Mouse (Mus musculus) MEL (cell line): ENCODE measurements around the gene Crcp. TPM values are rescaled to one million over a fixed set of nuclear protein-coding genes. Genes with fewer than 3 reads are reported as not detected.

Experiments used
- DNase-seq: peaks from one replicate; pipeline ENCODE4 v3.0.0; 2011; ENCODE audit warnings: low read depth, low spot score
- H3K27ac ChIP-seq: 2 replicates; pipeline ENCODE4 v1.5.1; 2012; ENCODE audit warnings: low read depth, mild to moderate bottlenecking, control low read depth, low read length, moderate library complexity; ENCODE audit not compliant: control insufficient read depth
- H3K27me3 ChIP-seq, 2 experiments: fragments of 150-350 bp in 1 of 2; sonication (generic) in 1 of 2; 2 replicates each; pipeline ENCODE4 v1.6.1; 2012; ENCODE audit warnings: low read length in 2 of 2, mild to moderate bottlenecking in 2 of 2, improper control_type of control experiment in 1 of 2, moderate library complexity in 1 of 2; ENCODE audit not compliant: insufficient read depth in 2 of 2, control insufficient read depth in 1 of 2
- H3K36me3 ChIP-seq, 2 experiments: 2 replicates each; pipeline ENCODE4 v1.6.1; 2012 to 2014; ENCODE audit warnings: low read length in 2 of 2, improper control_type of control experiment in 1 of 2, inconsistent platforms in 1 of 2, mild to moderate bottlenecking in 1 of 2; ENCODE audit not compliant: insufficient read depth in 2 of 2, control insufficient read depth in 1 of 2
- H3K4me1 ChIP-seq, 2 experiments: fragments of 150-350 bp in 1 of 2; sonication (generic) in 1 of 2; 2 replicates each; pipeline ENCODE4 v1.6.1; 2012; ENCODE audit warnings: low read length in 2 of 2, improper control_type of control experiment in 1 of 2, mild to moderate bottlenecking in 1 of 2; ENCODE audit not compliant: insufficient read depth in 2 of 2, control insufficient read depth in 1 of 2
- H3K4me3 ChIP-seq, 2 experiments: fragments of 150-350 bp in 1 of 2; sonication (generic) in 1 of 2; 2 replicates each; pipeline ENCODE4 v1.5.1; 2012; ENCODE audit warnings: low read depth in 2 of 2, low read length in 2 of 2, mild to moderate bottlenecking in 2 of 2, moderate library complexity in 2 of 2, control low read depth in 1 of 2, improper control_type of control experiment in 1 of 2; ENCODE audit not compliant: control insufficient read depth in 1 of 2, insufficient read depth in 1 of 2
- H3K79me2 ChIP-seq: 2 replicates; pipeline ENCODE4 v1.6.1; 2012; ENCODE audit warnings: mild to moderate bottlenecking, low read length, moderate library complexity; ENCODE audit not compliant: control insufficient read depth, poor library complexity, insufficient read depth
- H3K9ac ChIP-seq: 2 replicates; pipeline ENCODE4 v1.6.1; 2012; ENCODE audit warnings: low read depth, mild to moderate bottlenecking, control low read depth, low read length, moderate library complexity; ENCODE audit not compliant: control insufficient read depth, poor library complexity, severe bottlenecking
- H3K9me3 ChIP-seq: fragments of 150-350 bp; sonication (generic); replicated peaks from 2 replicates; pipeline ENCODE4 v1.6.1; 2012; ENCODE audit warnings: mild to moderate bottlenecking, low read length, improper control_type of control experiment, moderate library complexity; ENCODE audit not compliant: insufficient read depth
- BHLHE40 ChIP-seq: IDR thresholded peaks from 2 replicates; pipeline ENCODE4 v1.6.1; 2012; ENCODE audit warnings: low read depth, mild to moderate bottlenecking, inconsistent platforms, low read length, improper control_type of control experiment, borderline replicate concordance
- CHD1 ChIP-seq: IDR thresholded peaks from 2 replicates; pipeline ENCODE4 v1.6.1; 2012; ENCODE audit warnings: low read depth, mild to moderate bottlenecking, inconsistent platforms, low read length, improper control_type of control experiment
- CTCF ChIP-seq, 3 experiments: IDR thresholded peaks in 2 of 3; conservative IDR thresholded peaks in 1 of 3; 2 replicates each; pipeline ENCODE4 v1.5.1; 2011 to 2012; ENCODE audit warnings: low read length in 3 of 3, low read depth in 2 of 3, mild to moderate bottlenecking in 2 of 3, improper control_type of control experiment in 1 of 3, inconsistent platforms in 1 of 3, mixed read lengths in 1 of 3, moderate library complexity in 1 of 3; ENCODE audit not compliant: control insufficient read depth in 1 of 3, insufficient read depth in 1 of 3, poor library complexity in 1 of 3, severe bottlenecking in 1 of 3
- E2F4 ChIP-seq: IDR thresholded peaks from 2 replicates; pipeline ENCODE4 v1.6.1; 2011; ENCODE audit warnings: low read depth, low read length, improper control_type of control experiment, borderline replicate concordance
- ELF1 ChIP-seq: IDR thresholded peaks from 2 replicates; pipeline ENCODE4 v1.6.1; 2014; ENCODE audit warnings: low read depth, mild to moderate bottlenecking, inconsistent platforms, low read length, improper control_type of control experiment, moderate library complexity
- EP300 ChIP-seq, 2 experiments: IDR thresholded peaks; 2 replicates each; pipeline ENCODE4 v1.6.1; 2011; ENCODE audit warnings: improper control_type of control experiment in 2 of 2, low read length in 2 of 2, low read depth in 1 of 2, mild to moderate bottlenecking in 1 of 2
- MAZ ChIP-seq: IDR thresholded peaks from 2 replicates; pipeline ENCODE4 v1.6.1; 2012; ENCODE audit warnings: low read depth, mild to moderate bottlenecking, inconsistent platforms, low read length, improper control_type of control experiment
- MEF2A ChIP-seq: IDR thresholded peaks from 2 replicates; pipeline ENCODE4 v1.6.1; 2014; ENCODE audit warnings: low read depth, mild to moderate bottlenecking, inconsistent platforms, low read length, improper control_type of control experiment; ENCODE audit not compliant: poor library complexity, insufficient replicate concordance, severe bottlenecking; ENCODE audit errors: extremely low read depth
- MXI1 ChIP-seq: IDR thresholded peaks from 2 replicates; pipeline ENCODE4 v1.6.1; 2011; ENCODE audit warnings: mild to moderate bottlenecking, low read depth, low read length, improper control_type of control experiment
- MYC ChIP-seq: IDR thresholded peaks from 2 replicates; pipeline ENCODE4 v1.6.1; 2011; ENCODE audit warnings: low read depth, mild to moderate bottlenecking, low read length, improper control_type of control experiment, moderate library complexity
- NELFE ChIP-seq: IDR thresholded peaks from 2 replicates; pipeline ENCODE4 v1.6.1; 2011; ENCODE audit warnings: low read depth, low read length, improper control_type of control experiment
- NRF1 ChIP-seq: IDR thresholded peaks from 2 replicates; pipeline ENCODE4 v1.6.1; 2014; ENCODE audit warnings: low read depth, mild to moderate bottlenecking, inconsistent platforms, low read length, improper control_type of control experiment, moderate library complexity; ENCODE audit not compliant: poor library complexity, insufficient read depth, severe bottlenecking
- POLR2A ChIP-seq, 2 experiments: IDR thresholded peaks; 2 replicates each; pipeline ENCODE4 v1.6.1; 2011 to 2012; ENCODE audit warnings: low read length in 2 of 2, mild to moderate bottlenecking in 2 of 2, control low read depth in 1 of 2, improper control_type of control experiment in 1 of 2, low read depth in 1 of 2, moderate library complexity in 1 of 2; ENCODE audit not compliant: control insufficient read depth in 1 of 2, insufficient read depth in 1 of 2, poor library complexity in 1 of 2
- RCOR1 ChIP-seq: IDR thresholded peaks from 2 replicates; pipeline ENCODE4 v1.6.1; 2012; ENCODE audit warnings: low read depth, mild to moderate bottlenecking, inconsistent platforms, low read length, improper control_type of control experiment
- TAL1 ChIP-seq: IDR thresholded peaks from 2 replicates; pipeline ENCODE4 v1.6.1; 2012; ENCODE audit warnings: mild to moderate bottlenecking, inconsistent platforms, low read length, moderate library complexity, mixed read lengths
- TBP ChIP-seq: IDR thresholded peaks from 2 replicates; pipeline ENCODE4 v1.8.0; 2011; ENCODE audit warnings: low read depth, low read length, improper control_type of control experiment
- TCF12 ChIP-seq: IDR thresholded peaks from 2 replicates; pipeline ENCODE4 v1.6.1; 2014; ENCODE audit warnings: low read depth, mild to moderate bottlenecking, inconsistent platforms, low read length, improper control_type of control experiment, moderate library complexity
- ZC3H11A ChIP-seq: IDR thresholded peaks from 2 replicates; pipeline ENCODE4 v1.6.1; 2012; ENCODE audit warnings: low read depth, mild to moderate bottlenecking, inconsistent platforms, low read length, improper control_type of control experiment
- ZKSCAN1 ChIP-seq: IDR thresholded peaks from 2 replicates; pipeline ENCODE4 v1.6.1; 2012; ENCODE audit warnings: low read depth, mild to moderate bottlenecking, inconsistent platforms, low read length, improper control_type of control experiment, moderate library complexity
- polyA plus RNA-seq, 2 experiments: library from polyadenylated mRNA; stranded (reverse) in 1 of 2; unstranded in 1 of 2; fragments of >175 nt in 1 of 2; fragments of >200 nt in 1 of 2; gene quantifications; 2 replicates each; pipeline versions ENCODE4 v1.2.1 to v1.2.4; 2012; ENCODE audit warnings: low replicate concordance in 2 of 2, low read depth in 1 of 2; ENCODE audit not compliant: insufficient read length in 2 of 2, insufficient read depth in 1 of 2, missing spikeins in 1 of 2
- total RNA-seq: library from RNA; depleted of rRNA; stranded (reverse); fragments of 300-350 nt; gene quantifications from 2 replicates; pipeline ENCODE4 v1.2.3, GENCODE M21; 2012

Crcp gene
- total and polyA plus RNA-seq, 3 experiments = 56.2 to 69.6 TPM; not detected in 1

DNA sequence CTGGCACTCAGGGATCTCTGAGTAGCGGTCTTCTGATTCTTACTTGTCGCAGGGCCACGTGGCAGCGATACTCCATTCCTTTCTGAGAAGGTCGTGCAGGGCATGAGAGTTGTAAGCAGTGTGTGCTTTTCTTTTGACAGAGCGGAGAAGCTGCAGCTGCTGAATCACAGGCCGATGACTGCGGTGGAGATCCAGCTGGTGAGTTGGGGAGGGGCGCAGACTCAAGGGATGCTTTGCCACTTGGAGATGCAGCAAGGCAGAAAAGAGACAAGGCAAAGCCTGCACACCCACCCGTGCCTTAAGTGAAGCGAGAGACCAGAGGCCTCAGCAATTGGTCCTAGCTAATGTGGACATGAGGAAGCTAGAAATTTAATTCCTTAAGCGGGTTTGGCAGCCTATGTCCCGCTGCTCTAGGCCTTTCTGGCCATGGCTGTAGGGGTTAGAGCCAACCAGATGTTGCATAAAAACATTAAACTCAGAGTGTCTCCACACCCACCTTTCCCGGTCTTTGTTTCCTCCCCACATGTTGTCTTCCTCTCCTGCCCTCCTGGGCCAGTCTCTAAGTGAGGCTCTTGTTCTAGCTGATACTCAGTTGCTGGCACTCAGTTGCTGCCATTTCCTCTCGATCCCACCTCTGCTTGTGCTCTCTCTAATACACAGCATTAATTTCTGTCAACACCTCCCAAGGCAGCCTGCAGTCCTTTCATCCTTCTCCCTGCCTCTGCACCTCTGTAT lies 19.9 kb downstream of the Crcp start:
- peaks cover 0 to 21% of the 10 kb centered on the region in 2 experiments; a peak in 2 of 4 replicates for H3K36me3 ChIP-seq
- no peak for TF ChIP-seq TCF12
- no peak for TF ChIP-seq MXI1
- no peak for TF ChIP-seq POLR2A (IDR thresholded peaks at IDR 0.05; ENCODE audit: control insufficient read depth in 1 of 2, insufficient read depth in 1 of 2, low read depth in 1 of 2, low read length in 2 of 2, poor library complexity in 1 of 2)
- TF ChIP-seq ZKSCAN1 = no peak
- no peak for TF ChIP-seq TAL1
- no peak for TF ChIP-seq MYC

DNA sequence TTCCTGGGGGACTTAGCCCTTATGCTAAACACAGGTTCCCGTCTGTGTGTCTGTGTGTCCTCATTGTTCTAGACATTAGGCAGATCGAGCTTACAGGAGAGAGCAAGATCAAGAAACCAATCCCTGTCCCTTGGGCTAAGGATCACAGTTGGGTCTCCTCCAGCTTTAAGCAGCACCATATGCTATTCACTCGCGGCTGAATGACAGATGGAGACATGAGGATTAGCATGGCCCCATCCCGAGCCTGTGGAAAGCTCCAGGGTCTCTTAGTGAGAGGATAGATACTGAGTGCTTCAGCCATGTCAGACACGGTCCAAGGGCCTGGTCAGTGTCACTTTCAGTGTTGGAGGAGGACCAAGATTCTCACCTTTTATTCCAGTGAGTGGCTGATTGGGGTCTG lies 21.3 kb downstream of the Crcp start:
- TF ChIP-seq CHD1 (no peak), MAZ (no peak), ZC3H11A (no peak), TBP (no peak), BHLHE40 (no peak), E2F4 (no peak), NELFE (no peak), NRF1 (no peak), CTCF (IDR thresholded peaks at IDR 0.05 in 2 of 3, conservative IDR thresholded peaks at IDR 0.05 in 1 of 3; ENCODE audit: control insufficient read depth in 1 of 3, insufficient read depth in 1 of 3, low read depth in 2 of 3, low read length in 3 of 3, poor library complexity in 1 of 3, severe bottlenecking in 1 of 3) (no peak), TAL1 (no peak), RCOR1 (no peak), MEF2A (no peak), ELF1 (no peak), EP300 (IDR thresholded peaks at IDR 0.05; ENCODE audit: low read depth in 1 of 2, low read length in 2 of 2) (no peak)
- Histone ChIP-seq H3K4me3 (no peak overlapping the region), H3K9ac (no peak overlapping the region), H3K4me1 (no peaks in the 10 kb centered on the region), H3K36me3 (peaks cover 0 to 21% of the 10 kb centered on the region in 2 experiments; a peak in 2 of 4 replicates), H3K79me2 (no peaks in the 10 kb centered on the region), H3K27ac (no peak overlapping the region), H3K9me3 (no peaks in the 10 kb centered on the region), H3K27me3 (no peaks in the 10 kb centered on the region)
- no peak for DNase-seq

More for the DNA sequence above, 19.9 kb downstream of the Crcp start:
- no peaks in the 10 kb centered on the region for H3K27me3 ChIP-seq
- H3K9ac ChIP-seq = no peak overlapping the region
- no peak for DNase-seq
- no peaks in the 10 kb centered on the region for H3K9me3 ChIP-seq
- no peaks in the 10 kb centered on the region for H3K4me1 ChIP-seq
- H3K27ac ChIP-seq = no peak overlapping the region
- no peaks in the 10 kb centered on the region for H3K79me2 ChIP-seq
- H3K4me3 ChIP-seq = no peak overlapping the region
